Mouse (Mus musculus): ENCODE measurements around the gene Ppp2r5a. TPM values are rescaled to one million over a fixed set of nuclear protein-coding genes. Genes with fewer than 3 reads are reported as not detected.
"Not testable (repeated sequence)": the region's sequence is repeated elsewhere in the genome, so short reads cannot be mapped to it uniquely, and the experiment has no call there.

Ppp2r5a gene
- total RNA-seq (2021), result 100 to 1,000 TPM in 1 of 2 experiments, 10 to 100 TPM in 1; 97.7 to 101 TPM

DNA sequence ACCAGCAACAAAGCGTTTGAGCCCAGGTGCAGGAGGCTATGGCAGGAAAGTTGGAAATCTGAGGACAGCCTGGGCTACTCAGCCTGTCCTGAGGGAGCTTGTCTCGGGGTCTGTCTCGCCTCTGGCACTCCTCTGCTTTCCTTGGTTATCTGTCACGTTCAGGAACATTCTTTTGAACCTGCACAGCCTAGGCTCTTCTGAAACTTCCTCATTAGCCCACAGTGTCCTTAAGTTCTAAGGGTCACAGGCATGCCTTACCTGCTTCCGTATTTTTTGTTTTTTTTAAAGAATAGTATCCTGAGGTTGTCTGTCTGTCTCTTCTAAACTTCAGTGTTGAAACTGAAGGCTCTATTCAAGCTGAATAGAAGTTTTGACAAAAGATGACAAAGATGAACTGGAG, at the start of gene Ppp2r5a:
Gene Ppp2r5a (minus strand): TSS at position 199 of the 400 bp plus-strand sequence.
- intact Hi-C loops (cut with DNase I), result no loop called here
- DNase-seq, result no peak

DNA sequence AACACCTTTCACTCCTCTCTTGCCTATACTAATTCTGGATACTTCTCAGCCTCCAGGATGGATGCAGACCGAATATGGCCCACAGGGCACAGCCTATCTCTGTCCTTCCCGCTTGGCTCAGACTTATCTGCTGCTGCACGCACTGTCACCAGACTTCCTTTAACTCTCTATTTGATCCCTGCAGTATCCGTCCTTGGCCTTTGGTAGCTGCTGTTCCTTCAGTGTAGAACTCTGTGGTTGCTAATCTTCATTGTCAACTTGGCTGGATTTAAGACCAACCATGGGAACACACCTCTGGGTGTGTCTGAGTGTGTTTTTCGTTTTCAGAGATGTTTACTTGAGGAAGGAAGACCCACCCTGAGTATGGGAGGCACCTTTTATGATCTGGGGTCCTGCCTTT, 47.5 kb upstream of the Ppp2r5a start:
- DNase-seq, result no peak
- intact Hi-C loops (cut with DNase I), result no loop called here

DNA sequence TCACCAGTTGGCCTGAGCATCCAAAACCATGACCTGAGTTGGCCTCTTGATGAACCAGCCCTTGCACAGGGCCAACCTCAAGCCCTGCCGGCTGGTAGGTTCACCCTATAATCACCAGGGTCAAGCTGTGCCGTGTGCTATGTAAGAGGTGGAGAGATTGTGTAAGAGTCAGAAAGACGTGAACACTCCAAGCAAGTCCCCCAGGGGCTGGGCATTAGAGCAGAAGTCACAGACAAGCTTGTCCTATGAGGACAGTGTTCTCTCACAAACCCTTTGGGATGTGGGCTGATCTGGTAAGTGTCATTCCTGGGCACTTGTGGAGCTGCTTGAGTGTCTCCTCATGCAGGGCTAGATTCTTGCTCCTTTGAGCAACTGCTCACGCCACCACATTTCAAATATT, 46.5 kb upstream of the Ppp2r5a start:
- intact Hi-C loops (cut with DNase I), result no loop called here
- no peak for DNase-seq

DNA sequence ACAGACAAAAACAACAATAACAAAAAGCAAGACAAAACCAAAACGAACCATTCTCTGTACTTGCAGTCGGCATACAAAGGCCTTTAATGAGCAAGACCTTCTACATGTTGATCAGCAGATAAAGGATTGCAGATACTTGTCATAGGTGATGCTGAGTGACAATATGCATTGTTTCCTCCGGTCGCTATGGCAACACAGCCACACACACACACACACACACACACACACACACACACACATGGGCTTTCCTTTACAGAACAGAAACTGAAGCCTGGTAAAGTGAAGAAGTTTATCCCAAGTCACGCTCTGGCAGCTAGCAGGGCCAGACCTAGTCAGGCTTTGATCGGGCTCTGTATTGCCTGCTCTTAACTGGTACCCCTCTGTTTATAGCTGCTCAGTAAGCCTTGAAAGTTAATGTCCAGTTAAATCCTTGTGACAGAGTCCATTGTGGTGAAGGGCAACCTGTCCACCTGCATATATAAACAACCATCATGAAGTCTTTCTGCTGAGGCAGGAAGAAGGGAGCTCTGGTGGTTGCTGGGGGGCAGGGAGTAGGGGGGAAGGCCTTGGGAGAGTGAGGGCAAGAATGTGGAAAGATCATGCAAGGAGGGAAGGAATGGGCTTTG, 44.4 kb upstream of the Ppp2r5a start:
- DNase-seq, result no peak
- intact Hi-C loops (cut with DNase I), result no loop called here

DNA sequence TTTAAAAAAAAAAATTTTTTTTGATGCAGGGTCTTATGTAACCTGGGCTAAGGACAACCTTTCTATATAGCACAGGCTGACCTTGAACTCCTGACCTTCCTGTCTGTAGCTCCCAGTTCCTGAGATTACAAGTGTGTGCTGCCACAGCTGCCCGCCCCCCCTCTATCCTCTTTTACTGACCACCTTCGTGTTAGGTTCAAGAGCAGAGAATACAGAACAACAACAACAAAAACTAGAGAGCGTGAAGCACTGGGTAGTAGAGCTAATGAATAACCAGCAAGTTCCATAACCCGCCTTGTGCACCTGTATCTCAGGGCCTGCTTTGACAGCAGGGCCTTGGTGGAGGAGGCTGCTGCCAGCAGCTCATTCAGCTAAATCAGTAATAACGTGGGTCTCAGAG, 43.2 kb upstream of the Ppp2r5a start:
- intact Hi-C loops (cut with DNase I), result no loop called here
- DNase-seq, result no peak

DNA sequence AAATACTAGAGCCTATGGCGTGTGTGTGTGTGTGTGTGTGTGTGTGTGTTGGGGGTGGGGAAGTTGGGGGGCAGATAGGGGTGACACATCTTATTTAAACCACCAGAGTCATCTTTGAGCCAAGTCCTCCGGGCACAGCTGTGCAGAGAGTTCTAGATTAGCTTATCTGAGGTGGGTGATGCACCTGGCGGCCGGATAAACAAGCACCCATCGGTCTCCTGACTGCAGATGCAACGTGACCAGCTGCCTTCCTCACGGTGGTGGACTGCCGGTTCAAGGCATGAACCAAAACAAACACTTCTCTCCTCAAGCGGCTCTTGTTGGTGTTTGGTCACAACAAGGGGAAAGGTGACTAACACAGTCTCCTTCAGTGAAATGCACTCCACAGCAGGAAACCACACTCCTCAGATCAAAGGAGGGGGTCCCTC, 42.8 kb upstream of the Ppp2r5a start:
- no peak for DNase-seq
- intact Hi-C loops (cut with DNase I), result no loop called here

DNA sequence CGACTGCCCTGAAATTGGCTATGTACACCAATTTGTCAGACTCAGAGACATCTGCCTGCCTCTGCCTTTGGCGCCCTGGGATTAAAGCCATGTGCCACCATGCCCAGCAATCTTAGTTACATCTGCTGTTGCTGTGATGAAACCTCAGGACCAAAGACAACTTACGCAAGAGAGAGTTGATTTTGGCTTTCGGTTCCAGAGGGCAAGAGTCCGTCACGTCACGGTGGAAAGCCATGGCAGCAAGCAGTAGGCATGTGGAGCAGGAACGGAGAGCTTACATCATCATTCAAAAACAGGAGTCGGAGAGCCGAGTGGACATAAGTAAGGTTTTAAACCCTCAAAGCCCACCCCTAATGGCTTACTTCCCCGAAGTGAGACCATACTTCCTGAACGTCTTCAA, 42.3 kb upstream of the Ppp2r5a start:
- DNase-seq, result no peak
- intact Hi-C loops (cut with DNase I), result no loop called here

DNA sequence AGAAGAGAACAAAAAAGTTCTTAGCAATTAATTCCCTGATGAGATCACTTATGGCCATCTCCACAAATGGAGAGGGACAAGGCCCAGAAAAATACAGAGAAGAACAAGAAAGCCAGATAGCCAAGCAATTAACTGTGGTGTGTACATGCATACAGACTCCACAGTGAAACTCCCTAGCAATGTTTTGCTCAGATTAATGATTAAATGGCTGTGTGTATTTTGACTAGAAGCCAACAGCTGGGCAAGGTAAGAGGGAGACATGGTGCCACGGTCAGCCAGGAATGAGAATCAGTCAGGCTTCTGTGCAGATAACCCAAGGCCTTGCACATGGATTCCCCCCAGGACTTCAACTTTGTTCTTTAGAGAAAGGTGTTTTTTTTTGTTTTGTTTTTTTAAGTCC, 41.4 kb upstream of the Ppp2r5a start:
- no peak for DNase-seq
- intact Hi-C loops (cut with DNase I), result no loop called here

DNA sequence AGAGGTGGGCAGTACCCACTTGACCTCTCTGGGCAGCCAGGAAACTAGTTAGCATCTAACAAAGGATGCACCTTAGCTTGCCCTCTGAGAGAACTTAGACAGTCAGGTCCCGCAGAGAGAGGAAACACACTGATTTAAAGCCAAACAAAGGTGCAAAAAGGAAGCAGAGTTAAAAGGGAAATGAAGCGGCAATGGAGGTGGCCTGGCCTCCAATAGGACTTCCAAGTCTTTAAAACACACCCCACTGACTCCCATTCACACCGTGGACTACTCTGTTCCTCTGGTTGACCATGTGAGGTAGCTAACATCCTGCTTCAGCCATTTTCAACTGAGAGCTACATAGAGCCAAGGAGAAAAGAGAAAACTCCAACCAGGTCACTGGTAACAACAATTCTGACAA, 35.9 kb upstream of the Ppp2r5a start:
- DNase-seq, result no peak
- intact Hi-C loops (cut with DNase I), result no loop called here

DNA sequence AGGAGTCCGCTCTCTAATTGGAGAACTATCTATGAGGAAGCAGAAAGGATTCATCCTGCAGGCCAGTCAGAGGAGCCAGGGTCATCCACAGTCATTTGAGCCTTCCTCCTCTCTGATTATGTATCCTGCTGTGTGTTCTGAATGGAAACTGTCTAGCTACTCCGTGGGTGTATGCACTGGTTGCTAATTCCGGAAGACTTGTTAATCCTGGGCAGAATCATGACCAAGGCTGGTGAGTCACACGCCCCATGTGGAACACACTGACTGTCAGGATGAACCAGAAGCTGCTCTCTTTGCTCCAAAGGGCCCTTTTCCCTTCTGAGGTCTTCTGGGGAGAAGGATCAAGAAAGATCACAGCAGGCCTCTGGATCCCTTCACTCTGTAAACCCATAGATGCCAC, 35.5 kb upstream of the Ppp2r5a start:
- no peak for DNase-seq
- intact Hi-C loops (cut with DNase I), result no loop called here

DNA sequence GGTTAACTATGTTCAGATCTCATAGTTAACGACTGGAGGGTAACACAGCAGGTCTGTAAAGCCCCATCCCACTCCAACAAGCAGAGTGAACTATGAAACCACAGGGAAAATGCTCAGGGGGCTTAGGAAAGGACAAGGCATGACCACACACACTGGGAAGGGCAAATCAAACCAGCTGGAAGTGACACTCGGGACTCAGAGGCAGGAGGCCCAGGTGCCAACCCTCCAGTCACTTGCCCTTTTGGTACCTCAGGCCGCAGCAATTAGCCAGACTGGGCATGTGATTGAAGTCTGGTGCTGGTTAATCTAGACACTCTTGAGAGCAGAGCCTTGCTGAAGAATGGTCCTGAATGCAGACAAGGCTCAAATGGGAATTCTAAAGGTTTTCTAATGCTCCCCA, 33.6 kb upstream of the Ppp2r5a start:
- intact Hi-C loops (cut with DNase I), result no loop called here
- DNase-seq, result peak in 1 of 2 experiments; percentile 21

DNA sequence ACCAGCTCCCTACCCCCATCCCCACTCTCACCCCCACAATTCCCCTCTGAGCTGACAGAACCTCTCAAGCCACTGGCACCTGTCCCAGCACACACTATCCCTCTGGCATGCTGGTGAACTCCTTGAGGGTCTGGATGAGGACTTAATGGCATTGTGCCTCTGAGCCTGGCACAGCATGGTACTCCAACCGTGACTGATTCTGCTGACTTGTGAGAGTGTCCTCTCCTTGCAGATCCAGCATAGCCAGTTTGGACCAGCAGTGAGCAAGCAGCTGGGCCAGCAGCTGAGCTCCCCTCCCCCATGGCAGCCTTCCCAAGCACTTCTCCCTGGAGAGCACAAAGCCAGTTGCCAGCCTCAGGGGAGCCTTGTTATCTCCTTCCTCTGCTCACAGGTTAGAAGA, 32.3 kb upstream of the Ppp2r5a start:
- intact Hi-C loops (cut with DNase I), result no loop called here
- DNase-seq, result peak; percentile 65 to 68

DNA sequence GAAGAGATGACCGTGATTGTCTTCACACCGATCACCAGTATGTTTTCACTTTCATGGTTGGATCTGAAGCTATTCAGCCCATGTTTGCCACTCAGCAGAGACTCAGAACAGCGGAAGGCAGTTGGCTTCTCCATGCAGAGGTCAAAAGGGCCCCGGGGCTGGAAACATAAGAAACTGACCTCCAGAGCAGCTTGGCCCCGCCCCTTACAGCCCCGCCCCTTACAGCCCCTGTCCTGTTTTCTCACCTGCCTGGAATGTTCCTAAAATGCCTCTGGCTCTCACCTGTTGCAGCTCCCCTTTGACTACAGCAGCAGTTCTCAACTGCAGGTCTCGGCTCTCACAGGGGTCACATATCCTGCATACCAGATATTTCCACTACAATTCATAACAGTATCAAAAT, 29.5 kb upstream of the Ppp2r5a start:
- intact Hi-C loops (cut with DNase I), result no loop called here
- DNase-seq, result no peak

DNA sequence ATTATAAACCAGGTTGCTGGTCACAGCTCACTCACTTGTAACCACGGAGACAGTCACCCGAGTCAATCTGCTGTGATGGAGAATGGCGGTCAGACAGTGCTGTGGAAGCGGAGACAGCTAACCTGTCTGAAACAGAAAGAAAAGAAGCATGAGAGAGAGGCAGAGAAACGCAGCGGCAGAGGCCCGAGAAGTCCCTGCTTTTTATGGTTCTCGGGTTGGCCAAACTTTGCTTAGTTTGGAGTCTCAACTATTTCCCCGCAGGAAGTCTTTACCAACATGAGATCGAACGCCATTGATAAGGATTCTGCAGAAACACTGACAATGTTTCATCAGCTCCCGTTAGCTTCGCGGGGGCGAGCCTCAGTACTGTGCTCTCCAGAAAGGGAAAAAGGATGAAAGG, 29.0 kb upstream of the Ppp2r5a start:
- no peak for DNase-seq
- intact Hi-C loops (cut with DNase I), result no loop called here

DNA sequence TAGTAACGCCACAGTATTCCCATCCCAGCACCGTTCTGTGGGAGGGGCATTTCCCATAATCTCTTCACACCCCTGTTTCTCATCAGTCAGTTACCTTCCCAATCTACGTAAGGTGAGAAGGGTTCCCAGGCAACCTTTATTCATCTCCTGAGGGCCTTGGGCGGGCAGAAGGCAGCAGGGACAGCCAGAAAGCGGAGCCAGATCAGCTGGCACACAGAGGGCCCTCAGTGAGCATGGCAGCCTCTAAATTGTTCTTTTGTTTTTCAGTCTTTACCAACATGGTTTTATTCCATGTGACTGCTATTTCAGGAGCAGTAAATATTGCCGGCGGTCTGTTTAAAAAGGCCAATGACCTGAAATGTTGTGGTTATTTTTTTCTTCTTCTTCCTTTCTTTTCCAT, 27.0 kb upstream of the Ppp2r5a start:
- DNase-seq, result no peak
- intact Hi-C loops (cut with DNase I), result no loop called here

DNA sequence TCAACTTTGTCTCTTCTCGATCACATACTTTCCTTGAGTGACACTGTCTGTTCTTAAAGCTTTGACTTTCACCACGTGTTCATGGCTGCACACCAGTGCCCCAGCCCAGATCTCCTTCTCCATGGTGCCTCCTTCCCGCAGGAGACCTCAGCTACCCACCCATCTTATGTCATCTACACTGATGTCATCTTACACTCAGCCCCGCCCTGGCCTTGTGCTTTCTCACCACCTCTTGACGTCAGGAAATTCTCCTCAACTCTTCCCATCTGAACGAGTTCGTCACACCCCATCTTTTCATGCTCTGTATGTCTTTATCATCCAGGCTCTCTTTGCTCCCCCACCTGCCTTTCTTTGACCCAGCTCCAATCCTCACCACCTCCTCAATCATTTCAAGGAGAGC, 22.8 kb upstream of the Ppp2r5a start:
- intact Hi-C loops (cut with DNase I), result no loop called here
- DNase-seq, result no peak

DNA sequence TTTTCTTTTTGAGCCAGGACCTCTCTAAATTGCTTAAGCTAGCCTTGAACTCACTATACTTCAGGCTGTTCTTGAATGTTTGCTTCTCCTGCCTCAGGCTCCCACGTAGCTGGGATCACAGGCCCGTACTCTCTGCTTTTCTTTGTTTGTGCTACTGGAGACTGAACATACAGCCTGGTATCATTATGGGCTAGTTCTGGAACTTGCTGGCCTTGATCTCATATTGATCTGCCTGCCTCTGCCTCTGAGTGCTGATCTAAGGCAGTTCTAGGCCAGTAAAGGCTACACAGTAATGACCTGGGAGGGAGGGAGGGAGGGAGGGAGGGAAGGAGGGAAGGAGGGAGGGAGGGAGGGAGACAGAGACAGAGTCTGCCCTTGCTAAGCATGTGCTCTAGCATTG, 20.1 kb upstream of the Ppp2r5a start:
- intact Hi-C loops (cut with DNase I), result no loop called here
- no peak for DNase-seq

DNA sequence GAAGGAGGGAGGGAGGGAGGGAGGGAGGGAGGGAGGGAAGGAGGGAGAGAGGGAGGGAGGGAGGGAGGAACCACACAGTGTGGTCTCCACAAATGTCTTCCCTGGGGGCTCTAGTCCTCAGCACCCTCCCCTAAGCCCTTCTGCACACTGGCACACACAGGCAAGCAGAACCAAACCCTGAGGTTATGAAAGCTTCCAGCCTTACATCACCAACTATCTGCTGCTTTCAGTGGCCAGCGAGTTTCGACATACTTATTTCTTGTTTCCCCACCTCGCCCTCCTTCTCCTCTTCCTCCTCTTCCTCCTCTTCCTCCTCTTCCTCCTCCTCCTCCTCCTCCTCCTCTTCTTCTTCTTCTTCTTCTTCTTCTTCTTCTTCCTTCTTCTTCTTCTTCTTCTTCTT, 19.6 kb upstream of the Ppp2r5a start:
- intact Hi-C loops (cut with DNase I); DNase-seq: not testable (repeated sequence)

DNA sequence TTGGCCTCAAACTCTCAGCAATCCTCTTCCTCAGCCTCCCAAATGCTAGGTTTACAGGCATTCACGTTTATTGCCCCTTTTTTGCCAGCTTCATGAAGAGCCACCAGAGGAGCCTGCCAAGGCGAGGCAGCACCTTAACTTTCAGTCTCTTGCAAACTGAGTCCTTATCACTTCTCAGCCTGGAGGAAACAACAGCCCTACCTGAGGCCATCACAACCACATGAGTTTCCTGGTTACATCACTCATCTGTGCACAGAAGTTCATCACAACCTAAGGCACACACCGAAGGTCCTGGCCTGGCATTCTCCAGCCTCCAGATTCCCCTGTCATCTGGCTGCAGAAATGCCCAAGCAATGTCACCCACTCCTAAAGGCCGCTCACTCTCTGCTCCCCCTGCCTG, 19.1 kb upstream of the Ppp2r5a start:
- intact Hi-C loops (cut with DNase I), result no loop called here
- no peak for DNase-seq

DNA sequence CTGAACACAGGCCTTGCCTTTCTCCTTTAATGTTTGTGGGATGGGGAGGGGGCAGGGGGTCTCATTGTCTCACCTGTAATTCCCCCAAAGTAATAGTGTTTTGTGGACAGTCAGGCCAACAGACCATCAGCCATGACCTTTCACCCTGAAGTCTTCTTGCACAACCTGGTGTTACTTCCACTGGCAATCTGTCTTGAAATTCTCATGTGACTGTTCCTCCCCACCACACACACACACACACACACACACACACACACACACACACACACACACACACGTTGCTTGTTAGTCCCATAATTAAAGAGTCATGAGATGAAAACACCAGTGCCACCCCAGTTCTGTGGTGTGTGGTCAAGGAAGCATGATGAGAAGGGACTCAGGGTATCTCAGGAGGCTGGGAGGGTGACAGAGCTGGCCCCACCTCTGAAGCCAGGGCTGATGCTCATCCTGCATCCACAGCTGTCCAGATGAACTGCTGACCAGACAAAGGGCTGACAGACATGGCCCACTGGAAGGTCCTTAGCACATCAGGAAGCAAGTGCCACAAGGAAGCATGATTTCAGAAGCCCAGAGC, 18.4 kb upstream of the Ppp2r5a start:
- DNase-seq, result no peak
- intact Hi-C loops (cut with DNase I), result no loop called here

DNA sequence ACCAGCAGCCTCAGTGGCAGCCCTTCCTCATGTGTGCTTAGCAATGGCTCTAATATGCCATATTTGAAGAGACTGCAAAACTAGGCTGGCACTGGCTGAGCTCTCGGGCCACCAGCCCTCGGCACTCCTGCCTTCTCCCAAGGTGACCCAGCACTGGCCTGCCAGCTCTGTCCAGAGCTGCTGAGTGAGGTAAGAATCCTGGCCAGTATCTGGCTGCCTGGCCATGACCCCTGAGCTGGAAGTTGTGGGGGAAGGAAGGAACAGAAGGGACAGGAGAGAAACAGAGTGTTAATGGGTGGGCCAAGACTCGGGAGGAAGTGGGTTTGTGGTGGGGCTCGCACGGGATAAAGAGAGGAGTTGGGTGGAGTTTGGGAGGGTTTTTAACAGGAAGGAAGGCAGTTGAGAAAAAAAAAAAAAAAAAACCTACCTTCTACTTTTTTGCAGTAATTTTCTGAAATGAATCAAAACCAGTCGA, 17.9 kb upstream of the Ppp2r5a start:
- intact Hi-C loops (cut with DNase I), result no loop called here
- peak; percentile 47 to 65 for DNase-seq

DNA sequence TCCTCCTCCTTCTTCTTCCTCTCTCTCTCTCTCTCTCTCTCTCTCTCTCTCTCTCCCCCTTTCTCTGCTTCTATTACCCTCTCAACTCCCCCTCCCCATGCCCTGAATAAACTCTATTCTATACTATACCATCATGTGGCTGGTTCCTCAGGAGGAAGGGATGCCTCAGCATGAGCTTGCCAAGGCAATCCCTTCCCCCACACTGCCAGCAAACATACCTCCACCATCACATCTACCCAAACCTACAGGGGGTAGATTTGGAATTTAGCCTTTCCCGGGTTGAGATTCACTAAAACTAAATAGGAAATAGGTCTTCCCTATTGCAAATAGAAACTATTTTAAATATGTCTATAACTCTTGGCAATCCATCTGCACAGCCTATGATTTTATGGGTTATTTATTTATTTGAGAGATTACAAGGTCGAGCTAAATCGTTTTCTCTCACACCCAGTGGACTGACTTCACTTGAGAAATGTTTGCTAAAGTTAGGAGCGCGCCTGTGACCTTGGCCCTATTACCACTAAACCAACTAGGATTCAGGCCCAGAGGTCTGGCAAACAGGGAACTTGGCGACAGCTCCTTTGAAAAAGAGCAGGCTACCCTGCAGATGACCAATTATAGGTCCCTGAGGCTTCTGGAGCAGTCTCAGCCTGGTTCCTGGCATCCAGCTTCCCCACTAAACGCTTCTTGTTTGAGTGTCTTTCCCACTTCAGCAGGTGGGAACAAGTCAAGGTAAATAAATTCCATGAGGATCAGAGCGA, 17.1 kb upstream of the Ppp2r5a start:
- intact Hi-C loops (cut with DNase I), result no loop called here
- peak; percentile 65 to 69 for DNase-seq
